ENCODE assay signal across 8 mouse cellular contexts in genomic region chr8:3621199-3621970, GRCm38 (mm10). TPM values are rescaled to one million over a fixed set of nuclear protein-coding genes. Genes with fewer than 3 reads are reported as not detected.
A peak's percentile ranks its signal among the peaks of the same experiment; 100 is the strongest.
DNase-seq lines count a peak whose midpoint lies in the region; ATAC-seq lines count a peak whose summit lies in the region.

Gene Xab2 (minus strand): TSS chr8:3621316.
Gene Pet100 (plus strand): TSS chr8:3621548.

- peaks cover 7% of the 10 kb centered on the region; the same call in 1 of the 2 replicates for H3K4me1 ChIP-seq in intestine, embryonic 14.5 days (replicated peaks; ENCODE audit: control insufficient read depth, insufficient read depth, low read length)

- no peaks in the 10 kb centered on the region for H3K27me3 ChIP-seq in intestine, embryonic 14.5 days (replicated peaks; ENCODE audit: control insufficient read depth, insufficient read depth, low read length)

- H3K9me3 ChIP-seq in intestine, embryonic 14.5 days (ENCODE audit: control insufficient read depth, low read length), result no peaks in the 10 kb centered on the region

- peak within 1 kb of the TSS; percentile 81 for H3K9ac ChIP-seq in intestine, embryonic 14.5 days (ENCODE audit: low read length)

- peak within 1 kb of the TSS; percentile 94 for H3K4me3 ChIP-seq in intestine, embryonic 14.5 days (ENCODE audit: low read depth, low read length)

- peaks cover 19% of the 10 kb centered on the region for H3K36me3 ChIP-seq in intestine, embryonic 14.5 days (ENCODE audit: control insufficient read depth, insufficient read depth, low read length)

- ATAC-seq in intestine, embryonic 14.5 days (replicated peaks; ENCODE audit: low FRiP score, low TSS enrichment, low read depth), result peak; percentile 99

- under 1% methylated on average over 37 of the region's 37 CpGs for WGBS in intestine, embryonic 14.5 days

- intact Hi-C loops in left cerebral cortex, postnatal 14 days (cut with DNase I), result loop anchor here (2.0 kb wide), 1 partner anchor 55 kb away; the partner anchor contains the start of gene Trappc5

- peak within 1 kb of the TSS; percentile 70 for H3K4me2 ChIP-seq in intestine, embryonic 14.5 days (ENCODE audit: low read length)

- no peak within 1 kb of the TSS for H3K27ac ChIP-seq in intestine, embryonic 14.5 days (ENCODE audit: low read depth)

- DNase-seq in adrenal gland, adult 18-20 months (ENCODE audit: low spot score in 2 of 2), result peak; percentile 94 to 95
- DNase-seq in embryo, embryonic 11 days, result peak; percentile 98
- DNase-seq in gastrocnemius, postnatal 25 days, result peak; percentile 98
- DNase-seq in intestine, embryonic 14.5 days (ENCODE audit: low spot score), result peak; percentile 100
- DNase-seq in left cerebral cortex, postnatal 14 days (ENCODE audit: low spot score in 2 of 2), result peak; percentile 99 to 100
- peak; percentile 100 for DNase-seq in mesoderm, embryonic 11.5 days (ENCODE audit: low read depth, low spot score)
- DNase-seq in right cerebral cortex, postnatal 36 days (ENCODE audit: low spot score in 2 of 2), result peak; percentile 99 to 100
- peak; percentile 100 for DNase-seq in yolk sac, embryonic 10.5 days (ENCODE audit: low spot score)

RNA-seq across cellular contexts. Expression of gene Xab2, which starts in this region (rescaled TPM):
- total RNA-seq in adrenal gland, adult 18-20 months (2021), result 10 to 100 TPM; 34.1 to 39.1 TPM
- total RNA-seq in gastrocnemius, postnatal 25 days (2021), result 10 to 100 TPM in 1 of 2 experiments, 1 to 10 TPM in 1; 9.5 to 10.0 TPM
- polyA plus RNA-seq in intestine, embryonic 14.5 days (2014; fragmentation: Nextera tagmentation; extraction: Ambion mirVana), result 56.4 and 61.5 TPM in 2 replicates
- 10 to 100 TPM; 32.7 to 34.4 TPM for total RNA-seq in left cerebral cortex, postnatal 14 days (2021)

RNA-seq across cellular contexts. Expression of gene Pet100, which starts in this region (rescaled TPM):
- 100 to 1,000 TPM; 117 to 148 TPM for total RNA-seq in adrenal gland, adult 18-20 months (2021)
- total RNA-seq in gastrocnemius, postnatal 25 days (2021), result 100 to 1,000 TPM in 1 of 2 experiments, 10 to 100 TPM in 1; 89.9 to 106 TPM
- 95.1 and 95.4 TPM in 2 replicates for polyA plus RNA-seq in intestine, embryonic 14.5 days (2014; fragmentation: Nextera tagmentation; extraction: Ambion mirVana)
- 10 to 100 TPM; 88.1 to 92.9 TPM for total RNA-seq in left cerebral cortex, postnatal 14 days (2021)
